Mouse (Mus musculus) liver, postnatal 0 days (tissue): ENCODE measurements at regions not wholly inside any gene's neighbourhood (a gene's known extent, or its start where the extent isn't known, plus 50 kb on each side); places are given as distances from the start of the nearest gene placed in this dataset.

Experiments used
- CTCF ChIP-seq: sonication (generic); IDR thresholded peaks from 2 replicates; pipeline ENCODE4 v1.5.1; 2016; ENCODE audit warnings: antibody characterized with exemption, low read depth
- EP300 ChIP-seq: IDR thresholded peaks from 2 replicates; pipeline ENCODE4 v1.6.1; 2016; ENCODE audit warnings: antibody characterized with exemption, low read depth, mild to moderate bottlenecking

GRCm38 (mm10) chr8:6125265-6125664 is 1020.1 kb upstream of the Slc10a2 start:
- TF ChIP-seq CTCF: no peak
- no peak for TF ChIP-seq EP300
